Mouse (Mus musculus) MEL (cell line): ENCODE measurements around the gene Diaph3.

Source experiments
- GABPA ChIP-seq: IDR thresholded peaks from 2 replicates; pipeline ENCODE4 v1.6.1; 2012; ENCODE audit warnings: low read depth, mild to moderate bottlenecking, inconsistent platforms, low read length, improper control_type of control experiment, moderate library complexity
- GATA1 ChIP-seq: IDR thresholded peaks from 2 replicates; pipeline ENCODE4 v1.6.1; 2011; ENCODE audit warnings: low read depth, low read length, improper control_type of control experiment
- MAX ChIP-seq: IDR thresholded peaks from 2 replicates; pipeline ENCODE4 v1.6.1; 2011; ENCODE audit warnings: low read length, improper control_type of control experiment
- MAZ ChIP-seq: IDR thresholded peaks from 2 replicates; pipeline ENCODE4 v1.6.1; 2012; ENCODE audit warnings: low read depth, mild to moderate bottlenecking, inconsistent platforms, low read length, improper control_type of control experiment
- MYC ChIP-seq: IDR thresholded peaks from 2 replicates; pipeline ENCODE4 v1.6.1; 2011; ENCODE audit warnings: low read depth, mild to moderate bottlenecking, low read length, improper control_type of control experiment, moderate library complexity
- TCF12 ChIP-seq: IDR thresholded peaks from 2 replicates; pipeline ENCODE4 v1.6.1; 2014; ENCODE audit warnings: low read depth, mild to moderate bottlenecking, inconsistent platforms, low read length, improper control_type of control experiment, moderate library complexity
- ZNF384 ChIP-seq: IDR thresholded peaks from 2 replicates; pipeline ENCODE4 v1.6.1; 2012; ENCODE audit warnings: low read depth, mild to moderate bottlenecking, inconsistent platforms, low read length, improper control_type of control experiment

DNA sequence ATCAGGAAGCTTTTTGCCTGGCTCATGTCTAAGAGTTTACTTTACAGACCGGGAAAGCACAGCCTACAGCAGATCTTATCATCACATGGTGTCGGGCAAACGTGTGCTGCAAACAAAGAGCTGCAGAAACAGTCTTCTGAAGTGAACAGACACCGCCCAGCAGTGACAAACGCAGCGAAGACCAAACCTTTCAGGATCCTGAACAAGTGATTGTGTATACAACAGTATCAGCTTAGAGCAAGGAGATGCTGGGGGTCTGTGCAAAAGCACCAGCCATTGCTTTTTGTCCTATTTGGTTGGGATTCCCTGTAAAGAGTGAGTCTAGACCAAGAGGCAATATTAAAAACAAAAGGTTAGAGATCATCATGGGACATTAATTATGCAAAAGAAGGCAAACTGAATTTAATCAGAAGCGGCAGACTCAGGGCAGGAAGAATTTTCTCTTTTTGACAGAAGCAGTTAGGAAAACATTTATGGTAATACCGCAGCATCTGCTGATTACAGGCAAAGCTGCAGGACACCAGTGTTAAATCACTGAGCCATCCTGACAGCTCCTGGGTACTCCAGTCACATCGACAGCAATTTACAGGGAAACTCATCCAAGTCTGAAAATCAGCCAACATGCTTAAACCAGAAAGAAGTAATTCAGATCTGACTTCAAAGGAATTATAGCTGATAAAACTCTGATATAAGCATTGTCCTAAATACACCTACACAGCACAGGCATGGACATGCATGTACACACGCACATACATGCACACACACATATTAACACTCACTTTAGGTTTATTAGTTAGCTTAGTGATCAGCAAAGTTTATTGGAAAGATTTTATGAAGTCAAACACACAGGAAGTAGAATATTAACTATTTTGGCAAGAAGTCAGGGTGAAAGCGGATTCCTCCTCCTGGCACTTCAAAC, 456.2 kb downstream of the Diaph3 start:
- TF ChIP-seq ZNF384 (no peak), MYC (no peak), GABPA (no peak), MAZ (no peak), GATA1 (no peak), MAX (no peak), TCF12 (no peak)
